Mouse (Mus musculus) liver, adult 2 months (tissue): ENCODE measurements around the gene Mrps33. TPM values are rescaled to one million over a fixed set of nuclear protein-coding genes. Genes with fewer than 3 reads are reported as not detected.

Source experiments
- DNase-seq: peaks from one replicate; pipeline ENCODE4 v3.0.0-alpha.2; 2011; ENCODE audit warnings: low read depth, low spot score; ENCODE audit errors: extremely low read depth
- H3K27ac ChIP-seq: fragments of 200-500 bp; replicated peaks from 2 replicates; pipeline ENCODE4 v1.5.1; 2012; ENCODE audit warnings: low read depth, mild to moderate bottlenecking, control low read depth, inconsistent platforms, low read length; ENCODE audit not compliant: insufficient read depth
- H3K27me3 ChIP-seq: fragments of 200-500 bp; 2 replicates; pipeline ENCODE4 v1.6.1; 2012; ENCODE audit warnings: mild to moderate bottlenecking, moderate library complexity, low read length, inconsistent platforms; ENCODE audit not compliant: control insufficient read depth, insufficient read depth
- H3K36me3 ChIP-seq: fragments of 200-500 bp; 2 replicates; pipeline ENCODE4 v1.6.1; 2012; ENCODE audit warnings: low read length, inconsistent platforms; ENCODE audit not compliant: control insufficient read depth, insufficient read depth
- H3K4me1 ChIP-seq: fragments of 200-500 bp; 2 replicates; pipeline ENCODE4 v1.6.1; 2011; ENCODE audit warnings: low read length; ENCODE audit not compliant: control insufficient read depth, insufficient read depth
- H3K4me3 ChIP-seq: fragments of 200-500 bp; 2 replicates; pipeline ENCODE4 v1.5.1; 2011; ENCODE audit warnings: low read depth, mild to moderate bottlenecking, control low read depth, low read length, moderate library complexity; ENCODE audit not compliant: insufficient read depth
- H3K79me2 ChIP-seq: fragments of 200-500 bp; 2 replicates; pipeline ENCODE4 v1.6.1; 2012; ENCODE audit warnings: inconsistent platforms, mild to moderate bottlenecking, low read length, moderate library complexity; ENCODE audit not compliant: control insufficient read depth, insufficient read depth
- H3K9ac ChIP-seq: fragments of 200-500 bp; 2 replicates; pipeline ENCODE4 v1.6.1; 2012; ENCODE audit warnings: low read depth, mild to moderate bottlenecking, control low read depth, inconsistent platforms, low read length
- CTCF ChIP-seq: fragments of 200-500 bp; IDR thresholded peaks from 2 replicates; pipeline ENCODE4 v1.5.1; 2011; ENCODE audit warnings: low read depth, low read length, control low read depth
- POLR2A ChIP-seq: fragments of 200-500 bp; IDR thresholded peaks from 2 replicates; pipeline ENCODE4 v1.6.1; 2011; ENCODE audit warnings: low read length, control low read depth; ENCODE audit not compliant: insufficient read depth; ENCODE audit errors: extremely low read depth
- WGBS: fragments of 180-500 bp; shearing (Covaris S2); methylation state at CpG from one replicate; pipeline ENCODE4 v1.1.7; 2018; 5-methylcytosine and 5-hydroxymethylcytosine counted together
- polyA plus RNA-seq: library from polyadenylated mRNA; depleted of rRNA; stranded (reverse); fragments of >200 nt; gene quantifications from 2 replicates; pipeline ENCODE4 v1.2.3, GENCODE M21; 2012
- total RNA-seq: library from RNA; depleted of rRNA; stranded (reverse); fragments of >200 nt; gene quantifications from 2 replicates; pipeline ENCODE4 v1.2.3, GENCODE M21; 2014

Mrps33 gene
- total and polyA plus RNA-seq, 2 experiments: 38.4 to 210 TPM

DNA sequence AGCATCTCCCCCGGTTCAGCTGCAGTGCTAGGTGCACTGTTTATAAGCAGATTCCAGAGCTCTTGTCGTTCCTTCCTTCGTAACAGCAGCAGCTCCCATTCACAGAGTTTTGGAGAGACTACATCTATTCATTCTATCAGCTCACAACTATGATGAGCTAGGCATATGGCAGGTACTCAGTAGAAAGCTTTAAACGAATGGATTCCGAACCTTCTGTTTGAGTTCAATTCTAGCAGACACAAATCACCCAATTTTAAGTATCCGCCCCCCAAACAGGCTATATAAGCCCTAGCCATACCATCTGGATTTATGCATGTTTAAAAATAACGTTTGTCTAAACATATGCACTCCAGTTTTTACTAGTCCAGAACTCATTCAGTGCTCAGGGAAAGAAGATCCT is 9.8 kb downstream of the Mrps33 start:
- no peak overlapping the region for H3K9ac ChIP-seq
- TF ChIP-seq POLR2A (no peak), CTCF (no peak)
- WGBS: 96% methylated on average over 7 of the region's 7 CpGs

DNA sequence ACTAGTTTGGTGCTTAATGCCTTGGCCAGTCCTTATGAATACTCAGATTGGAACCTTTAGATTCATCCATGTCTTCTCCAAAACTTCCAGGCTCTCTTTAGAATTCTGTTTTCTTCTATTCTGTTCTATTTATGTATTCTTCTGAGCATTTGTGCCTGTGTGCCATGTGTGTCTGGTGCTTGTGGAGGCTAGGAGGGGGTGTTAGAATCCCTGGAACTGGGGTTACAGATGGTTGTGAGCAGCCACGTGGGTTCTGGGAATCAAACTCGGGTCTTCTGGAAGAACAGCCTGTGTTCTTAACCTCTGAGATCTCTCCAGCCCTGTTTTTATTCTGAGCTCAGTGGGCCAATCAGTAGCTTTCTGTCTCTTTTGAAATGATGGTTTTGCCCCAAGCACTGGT is 13.7 kb downstream of the Mrps33 start:
- H3K36me3 ChIP-seq: peaks cover 9% of the 10 kb centered on the region
- no peaks in the 10 kb centered on the region; the same call in 1 of the 2 replicates for H3K4me1 ChIP-seq
- no peak overlapping the region for H3K9ac ChIP-seq
- no peak overlapping the region for H3K27ac ChIP-seq
- DNase-seq: no peak
- H3K4me3 ChIP-seq: no peak overlapping the region
- TF ChIP-seq CTCF: no peak
- no peak for TF ChIP-seq POLR2A
- H3K27me3 ChIP-seq: no peaks in the 10 kb centered on the region
- WGBS: 78% methylated on average over 2 of the region's 2 CpGs
- no peaks in the 10 kb centered on the region for H3K79me2 ChIP-seq

More for the DNA sequence above, 9.8 kb downstream of the Mrps33 start:
- peaks cover 15% of the 10 kb centered on the region for H3K36me3 ChIP-seq
- DNase-seq: no peak
- H3K27me3 ChIP-seq: no peaks in the 10 kb centered on the region
- H3K27ac ChIP-seq: no peak overlapping the region
- no peaks in the 10 kb centered on the region for H3K79me2 ChIP-seq
- no peaks in the 10 kb centered on the region; the same call in 1 of the 2 replicates for H3K4me1 ChIP-seq
- no peak overlapping the region for H3K4me3 ChIP-seq

DNA sequence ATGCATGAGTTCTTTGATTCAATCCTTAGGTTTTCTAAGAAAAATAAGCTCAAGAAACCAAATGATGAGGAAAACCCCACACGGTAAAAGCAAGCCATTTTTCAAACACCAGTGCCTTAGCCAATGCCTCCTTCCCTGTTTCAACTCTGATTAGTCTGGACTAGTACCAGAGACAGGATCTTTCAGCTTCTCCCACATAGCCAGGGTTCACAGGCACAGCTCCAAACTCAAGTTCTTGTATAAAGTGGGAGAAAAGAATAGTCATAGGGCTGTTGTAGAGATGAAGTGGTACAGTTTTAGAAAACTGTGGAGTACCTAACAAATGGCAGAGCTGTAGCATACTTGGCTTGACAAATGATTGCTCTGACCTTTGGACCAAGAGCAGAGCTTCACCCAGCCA is 14.6 kb downstream of the Mrps33 start:
- no peaks in the 10 kb centered on the region for H3K27me3 ChIP-seq
- no peak for TF ChIP-seq CTCF
- TF ChIP-seq POLR2A: no peak
- no peaks in the 10 kb centered on the region for H3K79me2 ChIP-seq
- H3K9ac ChIP-seq: no peak overlapping the region
- 73% methylated on average over 1 of the region's 1 CpGs for WGBS
- H3K36me3 ChIP-seq: peaks cover 4% of the 10 kb centered on the region; the same call in 1 of the 2 replicates
- DNase-seq: peak; percentile 47
- H3K4me1 ChIP-seq: no peaks in the 10 kb centered on the region; the same call in 1 of the 2 replicates
- H3K27ac ChIP-seq: no peak overlapping the region
- no peak overlapping the region for H3K4me3 ChIP-seq

DNA sequence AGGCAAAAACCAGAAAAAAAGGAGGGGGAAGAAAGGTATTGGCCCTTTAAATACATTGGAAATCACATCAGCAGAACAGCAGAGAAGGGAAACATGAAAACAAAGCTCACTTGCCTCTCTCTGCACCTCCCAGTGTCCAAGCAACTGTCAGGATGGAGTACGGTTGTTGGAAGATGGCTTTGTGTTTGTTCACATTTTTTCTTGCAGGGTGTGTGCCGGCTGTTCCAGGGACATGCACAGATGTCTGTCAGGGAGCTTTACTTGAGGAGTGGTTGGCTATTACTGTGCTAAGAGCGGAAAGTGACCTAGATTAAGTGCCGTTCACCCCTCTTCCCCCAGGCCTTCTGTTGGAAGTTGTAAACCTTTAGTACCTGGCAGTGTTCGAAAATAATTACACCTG is 19.0 kb downstream of the Mrps33 start:
- H3K27me3 ChIP-seq: no peaks in the 10 kb centered on the region
- H3K36me3 ChIP-seq: no peaks in the 10 kb centered on the region
- DNase-seq: no peak
- TF ChIP-seq CTCF: no peak
- TF ChIP-seq POLR2A: no peak
- no peak overlapping the region for H3K9ac ChIP-seq
- no peak overlapping the region for H3K4me3 ChIP-seq
- no peaks in the 10 kb centered on the region for H3K79me2 ChIP-seq
- WGBS: 86% methylated on average over 5 of the region's 5 CpGs
- no peaks in the 10 kb centered on the region; the same call in 1 of the 2 replicates for H3K4me1 ChIP-seq
- no peak overlapping the region for H3K27ac ChIP-seq

DNA sequence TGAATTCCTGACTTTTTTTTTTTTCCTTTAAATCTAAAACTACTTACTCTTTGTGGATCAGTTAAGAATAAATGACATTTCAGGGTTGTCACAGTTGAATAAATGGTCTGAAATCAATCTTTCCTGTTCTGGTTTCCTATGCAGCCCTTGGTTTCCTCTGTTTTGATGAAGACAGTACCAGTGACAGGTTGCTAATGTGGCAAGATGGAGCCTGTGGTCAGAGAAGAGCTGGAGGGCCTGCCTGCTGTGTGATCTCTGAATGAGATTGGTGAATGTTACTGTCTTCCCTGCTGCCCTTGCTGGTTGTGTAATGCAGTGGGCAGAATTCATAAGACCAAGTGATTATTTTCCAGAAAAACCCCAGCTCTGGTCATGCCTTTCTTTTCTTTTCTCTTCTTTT is 22.4 kb downstream of the Mrps33 start:
- no peaks in the 10 kb centered on the region for H3K79me2 ChIP-seq
- H3K27ac ChIP-seq: no peak overlapping the region
- DNase-seq: no peak
- TF ChIP-seq CTCF (no peak), POLR2A (no peak)
- H3K36me3 ChIP-seq: no peaks in the 10 kb centered on the region
- H3K9ac ChIP-seq: no peak overlapping the region
- H3K4me1 ChIP-seq: no peaks in the 10 kb centered on the region
- no peak overlapping the region for H3K4me3 ChIP-seq
- H3K27me3 ChIP-seq: no peaks in the 10 kb centered on the region

DNA sequence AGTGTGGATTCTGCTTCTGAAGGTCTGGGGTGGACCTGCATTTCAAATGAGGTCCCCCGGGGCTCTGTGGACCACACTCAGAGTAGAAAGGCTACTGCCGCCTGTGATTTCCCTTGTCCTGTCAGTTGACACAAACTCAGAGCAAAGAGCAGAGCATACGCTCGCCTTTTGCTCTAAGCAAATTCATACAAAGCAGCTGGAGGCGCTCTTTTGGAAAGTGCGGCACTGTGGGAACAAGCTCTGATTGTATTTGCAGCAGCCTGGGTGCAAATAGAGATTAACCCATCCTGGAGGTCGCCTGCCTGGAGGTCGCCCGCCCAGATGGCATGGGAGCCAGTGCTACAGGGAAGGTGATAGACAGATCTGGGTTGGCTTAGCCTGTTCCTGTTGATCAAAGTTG is 23.0 kb downstream of the Mrps33 start:
- Histone ChIP-seq H3K27me3 (no peaks in the 10 kb centered on the region), H3K79me2 (no peaks in the 10 kb centered on the region), H3K36me3 (no peaks in the 10 kb centered on the region), H3K4me1 (no peaks in the 10 kb centered on the region), H3K4me3 (no peak overlapping the region), H3K9ac (no peak overlapping the region), H3K27ac (no peak overlapping the region)
- no peak for DNase-seq
- 33% methylated on average over 9 of the region's 9 CpGs for WGBS
- TF ChIP-seq POLR2A (no peak), CTCF (no peak)
